13 mouse cellular contexts compared by ENCODE assay signal in the genomic region with DNA sequence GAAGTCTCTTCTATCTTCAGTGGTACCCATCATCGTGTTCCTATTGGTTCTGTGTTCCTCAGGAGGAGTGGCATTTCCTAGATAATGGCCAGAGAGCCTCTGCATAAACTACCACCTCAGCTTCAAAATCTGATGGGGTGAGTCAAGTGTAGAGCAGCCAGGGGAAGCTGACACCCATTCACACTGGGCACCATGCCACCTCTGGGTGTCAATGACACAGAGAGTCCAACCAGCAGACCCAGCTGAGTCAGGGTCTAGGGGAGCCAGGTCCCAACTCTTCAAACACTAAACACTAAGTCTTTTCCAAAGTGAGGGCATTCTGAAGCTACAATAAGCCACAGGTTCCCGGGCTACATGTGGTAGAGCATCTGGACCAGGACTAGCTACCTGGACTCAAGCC. TPM values are rescaled to one million over a fixed set of nuclear protein-coding genes. Genes with fewer than 3 reads are reported as not detected.
A peak's percentile ranks its signal among the peaks of the same experiment; 100 is the strongest.
DNase-seq lines count a peak whose midpoint lies in the region; ATAC-seq and TF ChIP-seq lines count a peak whose summit lies in the region.
"Had no signal": no experiment of that assay in that cellular context is flagged by ENCODE, and none has a peak within 500 bp of the region (broad histone marks: within the 10 kb centered on the region; RNA-seq: fewer than 3 reads in every experiment).

No protein-coding gene starts in this region.

- no peak overlapping the region for H3K4me3 ChIP-seq in kidney, embryonic 16.5 days (ENCODE audit: low read length)
- no peak overlapping the region for H3K4me3 ChIP-seq in kidney, adult 2 months (ENCODE audit: insufficient read depth, low read depth, low read length)
- H3K4me3 ChIP-seq: forebrain, embryonic 13.5 days; layer of hippocampus, adult 2 months; limb, embryonic 13.5 days had no signal

- H3K9me3 ChIP-seq in kidney, embryonic 16.5 days (ENCODE audit: low read length) = no peaks in the 10 kb centered on the region
- H3K9me3 ChIP-seq: forebrain, embryonic 13.5 days; limb, embryonic 13.5 days had no signal

- H3K4me2 ChIP-seq in kidney, embryonic 16.5 days (replicated peaks; ENCODE audit: low read depth, low read length) = no peak overlapping the region
- H3K4me2 ChIP-seq: forebrain, embryonic 13.5 days; limb, embryonic 13.5 days had no signal

- no peak overlapping the region for H3K27ac ChIP-seq in kidney, embryonic 16.5 days (ENCODE audit: low read length)
- H3K27ac ChIP-seq in kidney, adult 2 months (ENCODE audit: insufficient read depth, low read depth, low read length) = no peak overlapping the region
- H3K27ac ChIP-seq: forebrain, embryonic 13.5 days; limb, embryonic 13.5 days had no signal

- no peak overlapping the region for H3K9ac ChIP-seq in kidney, embryonic 16.5 days (replicated peaks; ENCODE audit: low read length)
- H3K9ac ChIP-seq: forebrain, embryonic 13.5 days; limb, embryonic 13.5 days had no signal

- peaks cover 7% of the 10 kb centered on the region; the same call in 1 of the 2 replicates for H3K4me1 ChIP-seq in kidney, embryonic 16.5 days (ENCODE audit: insufficient read depth, low read length)
- peaks cover 47% of the 10 kb centered on the region for H3K4me1 ChIP-seq in kidney, adult 2 months (ENCODE audit: control insufficient read depth, insufficient read depth, low read length)
- H3K4me1 ChIP-seq: forebrain, embryonic 13.5 days; limb, embryonic 13.5 days had no signal

- TF ChIP-seq CTCF in kidney, adult 2 months (conservative IDR thresholded peaks at IDR 0.05; ENCODE audit: insufficient read depth, insufficient read length, low read depth, low read length) = no peak

- DNase-seq in kidney, adult 11 months = peak; percentile 29
- DNase-seq in NIH3T3 (ENCODE audit: low read depth) = peak; percentile 61
- DNase-seq in kidney, adult 2 months = peak; percentile 64
- DNase-seq in layer of hippocampus, postnatal 14 days (ENCODE audit: low spot score in 2 of 2) = no peak
- DNase-seq in layer of hippocampus, adult 9-11 months = no peak
- DNase-seq: embryo, embryonic 11 days; thymus, adult 2 months had no signal

- TF ChIP-seq POLR2A in kidney, adult 2 months (IDR thresholded peaks at IDR 0.05; ENCODE audit: low read depth, low read length) = no peak

- H3K36me3 ChIP-seq in kidney, embryonic 16.5 days (ENCODE audit: insufficient read depth, low read length) = peaks cover 9% of the 10 kb centered on the region; the same call in 1 of the 2 replicates
- no peaks in the 10 kb centered on the region; the same call in none of the 2 replicates for H3K36me3 ChIP-seq in kidney, adult 2 months (ENCODE audit: control insufficient read depth, insufficient read depth, low read length)

- no peaks in the 10 kb centered on the region for H3K27me3 ChIP-seq in kidney, embryonic 16.5 days (ENCODE audit: insufficient read depth, low read length)
- no peaks in the 10 kb centered on the region for H3K27me3 ChIP-seq in kidney, adult 2 months (replicated peaks; ENCODE audit: control insufficient read depth, insufficient read depth, low read length)
- H3K27me3 ChIP-seq: forebrain, embryonic 13.5 days; limb, embryonic 13.5 days had no signal

- ATAC-seq in kidney, embryonic 16.5 days (ENCODE audit: low FRiP score, low TSS enrichment) = no peak
- ATAC-seq in megakaryocyte, adult 5-6 weeks (ENCODE audit: poor library complexity, severe bottlenecking) = 0 out of 2 replicates have a peak, but pooled peaks have one; percentile 27
- ATAC-seq in CD4-positive, CD25-positive, alpha-beta regulatory T cell, adult 4 months = no peak
- ATAC-seq: forebrain, embryonic 13.5 days had no signal

- WGBS in kidney, embryonic 16.5 days = 95% methylated on average over 2 of the region's 2 CpGs
- WGBS in kidney, adult 2 months = 85% methylated on average over 2 of the region's 2 CpGs

RNA-seq across cellular contexts. Expression of a gene that starts 18.7 kb away (rescaled TPM):
- polyA plus RNA-seq in kidney, embryonic 16.5 days (2015; fragmentation: Nextera tagmentation; extraction: Ambion mirVana) = 10.7 and 13.3 TPM in 2 replicates
- 22.1 and 24.8 TPM in 2 replicates for polyA plus RNA-seq in kidney, adult 2 months (2012; rRNA removed)
- 10.2 and 10.5 TPM in 2 replicates for total RNA-seq in megakaryocyte, adult 5-6 weeks (2015)
- 6.4 and 7.0 TPM in 2 replicates for total RNA-seq in megakaryocyte, adult 5-6 weeks (2017)
- polyA plus RNA-seq in CD4-positive, CD25-positive, alpha-beta regulatory T cell, adult 4 months (2017; shearing (Covaris generic)) = 1 to 10 TPM; 7.6 to 10.0 TPM
- 10 to 100 TPM; 25.5 to 26.0 TPM for total RNA-seq in layer of hippocampus, postnatal 14 days (2021)

RNA-seq across cellular contexts. Expression of a gene that starts 19.1 kb away (rescaled TPM):
- 0.21 and 0.24 TPM in 2 replicates for polyA plus RNA-seq in kidney, embryonic 16.5 days (2015; fragmentation: Nextera tagmentation; extraction: Ambion mirVana)
- polyA plus RNA-seq in kidney, adult 2 months (2012; rRNA removed) = 0.05 TPM in 1 of 2 replicates, not detected in the other
- total RNA-seq in megakaryocyte, adult 5-6 weeks (2015) = not detected in 2 replicates
- not detected in 2 replicates for total RNA-seq in megakaryocyte, adult 5-6 weeks (2017)
- polyA plus RNA-seq in CD4-positive, CD25-positive, alpha-beta regulatory T cell, adult 4 months (2017; shearing (Covaris generic)) = under 1 TPM in 1 of 2 experiments, not detected in 1; 0.19 TPM
- total RNA-seq in layer of hippocampus, postnatal 14 days (2021) = under 1 TPM; 0.24 to 0.85 TPM

RNA-seq across cellular contexts. Expression of a gene that starts 44.6 kb away (rescaled TPM):
- 44.7 and 46.3 TPM in 2 replicates for polyA plus RNA-seq in kidney, embryonic 16.5 days (2015; fragmentation: Nextera tagmentation; extraction: Ambion mirVana)
- 6.7 and 7.3 TPM in 2 replicates for polyA plus RNA-seq in kidney, adult 2 months (2012; rRNA removed)
- 12.4 and 18.3 TPM in 2 replicates for total RNA-seq in megakaryocyte, adult 5-6 weeks (2015)
- total RNA-seq in megakaryocyte, adult 5-6 weeks (2017) = 16.7 and 25.0 TPM in 2 replicates
- 10 to 100 TPM; 14.1 to 23.3 TPM for polyA plus RNA-seq in CD4-positive, CD25-positive, alpha-beta regulatory T cell, adult 4 months (2017; shearing (Covaris generic))
- total RNA-seq in layer of hippocampus, postnatal 14 days (2021) = 10 to 100 TPM; 18.8 to 19.5 TPM

RNA-seq across cellular contexts. Expression of a gene that starts 46.5 kb away (rescaled TPM):
- 65.2 and 66.1 TPM in 2 replicates for polyA plus RNA-seq in kidney, embryonic 16.5 days (2015; fragmentation: Nextera tagmentation; extraction: Ambion mirVana)
- polyA plus RNA-seq in kidney, adult 2 months (2012; rRNA removed) = 41.5 and 45.3 TPM in 2 replicates
- 42.8 and 48.9 TPM in 2 replicates for total RNA-seq in megakaryocyte, adult 5-6 weeks (2015)
- total RNA-seq in megakaryocyte, adult 5-6 weeks (2017) = 38.5 and 42.6 TPM in 2 replicates
- polyA plus RNA-seq in CD4-positive, CD25-positive, alpha-beta regulatory T cell, adult 4 months (2017; shearing (Covaris generic)) = 1 to 10 TPM; 4.5 to 6.0 TPM
- total RNA-seq in layer of hippocampus, postnatal 14 days (2021) = 10 to 100 TPM; 34.5 to 36.1 TPM

RNA-seq across cellular contexts. Expression of a gene that starts 50.0 kb away (rescaled TPM):
- polyA plus RNA-seq in kidney, embryonic 16.5 days (2015; fragmentation: Nextera tagmentation; extraction: Ambion mirVana) = 24.9 and 25.7 TPM in 2 replicates
- 7.5 and 7.8 TPM in 2 replicates for polyA plus RNA-seq in kidney, adult 2 months (2012; rRNA removed)
- total RNA-seq in megakaryocyte, adult 5-6 weeks (2015) = 0.14 and 0.16 TPM in 2 replicates
- 0.08 TPM in 1 of 2 replicates, not detected in the other for total RNA-seq in megakaryocyte, adult 5-6 weeks (2017)
- polyA plus RNA-seq in CD4-positive, CD25-positive, alpha-beta regulatory T cell, adult 4 months (2017; shearing (Covaris generic)) = 1 to 10 TPM; 2.6 to 3.7 TPM
- 10 to 100 TPM; 21.5 to 26.7 TPM for total RNA-seq in layer of hippocampus, postnatal 14 days (2021)

Comparison
In these comparisons a context has a peak if more than half of its experiments do, and no peak if none do; other contexts are left out.
1. DNase-seq: peak in kidney, adult 11 months (single experiment), NIH3T3 (single experiment) and kidney, adult 2 months (single experiment); none in layer of hippocampus, postnatal 14 days (0 of 2) and layer of hippocampus, adult 9-11 months (single experiment).